Mouse (Mus musculus) limb, embryonic 13.5 days (tissue): ENCODE measurements around the gene Cr1l. TPM values are rescaled to one million over a fixed set of nuclear protein-coding genes. Genes with fewer than 3 reads are reported as not detected.

Experiments used
- ATAC-seq: fragments of 200-750 bp; cut with Nextera tagmentation; 2 replicates; pipeline ENCODE4 v1.8.0; 2017; ENCODE audit warnings: low read depth, moderate number of reproducible peaks, moderate TSS enrichment; ENCODE audit not compliant: low FRiP score
- H3K27ac ChIP-seq: fragments of 300-500 bp; sonication (generic); 2 replicates; pipeline ENCODE4 v1.5.1; 2015; ENCODE audit warnings: inconsistent platforms, mild to moderate bottlenecking, moderate library complexity
- H3K27me3 ChIP-seq: fragments of 300-500 bp; sonication (generic); 2 replicates; pipeline ENCODE4 v1.6.1; 2015; ENCODE audit warnings: mild to moderate bottlenecking, inconsistent platforms
- H3K36me3 ChIP-seq: fragments of 300-500 bp; sonication (generic); 2 replicates; pipeline ENCODE4 v1.6.1; 2015; ENCODE audit warnings: inconsistent platforms, mild to moderate bottlenecking, moderate library complexity
- H3K4me1 ChIP-seq: fragments of 300-500 bp; sonication (generic); 2 replicates; pipeline ENCODE4 v1.6.1; 2015; ENCODE audit warnings: inconsistent platforms
- H3K4me2 ChIP-seq: fragments of 300-500 bp; sonication (generic); replicated peaks from 2 replicates; pipeline ENCODE4 v1.6.1; 2015; ENCODE audit warnings: inconsistent platforms, mild to moderate bottlenecking, moderate library complexity
- H3K4me3 ChIP-seq: fragments of 300-500 bp; sonication (generic); 2 replicates; pipeline ENCODE4 v1.5.1; 2015; ENCODE audit warnings: moderate library complexity, mild to moderate bottlenecking, inconsistent platforms
- H3K9ac ChIP-seq: fragments of 300-500 bp; sonication (generic); 2 replicates; pipeline ENCODE4 v1.6.1; 2015; ENCODE audit warnings: mild to moderate bottlenecking, inconsistent platforms
- H3K9me3 ChIP-seq: fragments of 300-500 bp; sonication (generic); 2 replicates; pipeline ENCODE4 v1.6.1; 2016; ENCODE audit warnings: inconsistent platforms
- WGBS: fragments of 180-500 bp; shearing (Covaris S2); methylation state at CpG from one replicate; pipeline ENCODE4 v1.1.7; 2015; 5-methylcytosine and 5-hydroxymethylcytosine counted together
- polyA plus RNA-seq: library from polyadenylated mRNA; unstranded; fragments of >200 nt; fragmentation: Nextera tagmentation; extraction: Ambion mirVana; gene quantifications from 2 replicates; pipeline ENCODE4 v1.2.1, GENCODE M21; 2015

The Cr1l gene
- polyA plus RNA-seq, 1 experiment from 2014 or later: 65.2 TPM

GRCm38 (mm10) chr1:195092220-195092720 lies 39.1 kb downstream of the Cr1l start, which contains the start of gene Cd46:
Gene Cd46, minus strand, starts transcription at chr1:195092249.
- Histone ChIP-seq H3K27me3 (no peaks in the 10 kb centered on the region), H3K9me3 (no peaks in the 10 kb centered on the region), H3K36me3 (peaks cover 10% of the 10 kb centered on the region), H3K27ac (no peak within 1 kb of the TSS; the same call in 1 of the 2 replicates), H3K4me1 (peaks cover 8% of the 10 kb centered on the region), H3K9ac (peak within 1 kb of the TSS; percentile 55), H3K4me2 (peak within 1 kb of the TSS; percentile 73), H3K4me3 (peak within 1 kb of the TSS; percentile 46)
- WGBS: 3% methylated on average over 14 of the region's 14 CpGs
- peak; percentile 97 for ATAC-seq

GRCm38 (mm10) chr1:195091699-195092219 lies 39.6 kb downstream of the Cr1l start:
- H3K27me3 ChIP-seq: no peaks in the 10 kb centered on the region
- 17% methylated on average over 11 of the region's 11 CpGs for whole genome bisulfite sequencing
- peak overlapping the region; percentile 73 for H3K4me2 ChIP-seq

GRCm38 (mm10) chr1:195082142-195082541 lies 49.2 kb downstream of the Cr1l start:
- no peak for ATAC-seq
- Histone ChIP-seq H3K9me3 (no peaks in the 10 kb centered on the region), H3K4me1 (no peaks in the 10 kb centered on the region), H3K27ac (no peak overlapping the region), H3K4me2 (no peak overlapping the region), H3K36me3 (no peaks in the 10 kb centered on the region), H3K27me3 (no peaks in the 10 kb centered on the region), H3K4me3 (no peak overlapping the region), H3K9ac (no peak overlapping the region)

More at GRCm38 (mm10) chr1:195091699-195092219, 39.6 kb downstream of the Cr1l start:
- H3K4me1 ChIP-seq: peaks cover 8% of the 10 kb centered on the region
- peak overlapping the region; percentile 46 for H3K4me3 ChIP-seq
- H3K9ac ChIP-seq: peak overlapping the region; percentile 55
- ATAC-seq: peak; percentile 70; the same call in 1 of the 2 replicates
- no peaks in the 10 kb centered on the region for H3K9me3 ChIP-seq
- H3K27ac ChIP-seq: no peak overlapping the region
- peaks cover 5% of the 10 kb centered on the region for H3K36me3 ChIP-seq

Other genes with a start within 250 kb of the Cr1l start
- 56.5 and 59.7 TPM in 2 replicates for gene Cd34, start 192.8 kb downstream of the Cr1l start, polyA plus RNA-seq
- 1.0 and 1.4 TPM in 2 replicates for gene Cd46, start 39.3 kb downstream of the Cr1l start, polyA plus RNA-seq
- gene Cr2, start 45.1 kb upstream of the Cr1l start, polyA plus RNA-seq: 0.15 and 0.43 TPM in 2 replicates